Mouse (Mus musculus) spleen, postnatal 4 days (tissue): Measurements from ENCODE around the gene Olfr229.
"Not testable (repeated sequence)": the region's sequence is repeated elsewhere in the genome, so short reads cannot be mapped to it uniquely, and the experiment has no call there.

Experiments
- DNase-seq, 2 experiments: peaks; one replicate each; pipeline ENCODE4 v3.0.0; 2022; ENCODE audit warnings: low spot score in 2 of 2

Olfr229 gene

DNA sequence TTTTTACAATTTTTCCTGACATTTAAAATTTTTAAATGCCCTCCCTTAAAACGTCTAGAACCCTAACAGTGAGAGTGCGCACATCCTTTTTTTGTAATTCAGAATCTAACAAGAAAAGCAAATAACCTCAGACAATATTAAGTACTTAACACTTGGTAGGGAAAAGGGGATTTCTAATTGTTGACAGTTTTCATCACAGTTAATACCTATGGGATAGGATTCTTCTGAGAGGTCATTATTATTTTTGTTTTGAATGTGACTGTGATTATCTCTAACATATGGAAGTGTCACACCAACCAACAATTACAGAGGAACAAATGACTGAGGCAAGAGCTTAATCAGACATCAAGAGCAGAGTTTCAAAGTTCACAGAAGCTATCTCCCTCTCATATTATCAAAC is at the start of gene Olfr229:
Olfr229 (plus strand) TSS at position 301 of the 400 bp plus-strand sequence.
- no peak for DNase-seq

- DNase-seq, result no peak
Observed at GRCm38 (mm10) chr9:39866122-39866521, 41.0 kb upstream of the Olfr229 start, which contains the start of gene Olfr972. Gene Olfr972 (plus strand): TSS chr9:39866422.

GRCm38 (mm10) chr9:39871986-39872385 is 35.1 kb upstream of the Olfr229 start:
- not testable (repeated sequence) for DNase-seq

GRCm38 (mm10) chr9:39877541-39878396 is 29.4 kb upstream of the Olfr229 start:
- DNase-seq, result not testable (repeated sequence)

DNA sequence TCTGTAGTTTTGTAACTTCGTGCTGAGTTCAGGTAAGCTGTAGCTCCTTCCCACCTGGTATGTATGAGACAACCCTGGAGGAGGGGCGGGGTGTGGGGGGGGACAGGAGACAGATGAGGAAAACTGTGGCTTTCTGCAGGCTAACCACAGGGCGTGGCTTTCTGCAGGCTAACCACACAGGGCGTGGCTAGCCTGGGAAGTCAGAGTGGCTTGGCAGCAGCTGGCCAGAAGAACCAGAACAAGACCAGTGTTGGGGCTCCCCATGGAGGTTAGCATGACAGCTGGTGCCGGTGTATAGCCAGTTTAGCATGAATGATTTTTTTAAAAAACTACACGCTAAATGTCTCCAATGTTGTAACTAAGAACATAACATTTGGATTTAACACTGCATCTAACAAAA is 2.0 kb upstream of the Olfr229 start:
- no peak for DNase-seq

DNA sequence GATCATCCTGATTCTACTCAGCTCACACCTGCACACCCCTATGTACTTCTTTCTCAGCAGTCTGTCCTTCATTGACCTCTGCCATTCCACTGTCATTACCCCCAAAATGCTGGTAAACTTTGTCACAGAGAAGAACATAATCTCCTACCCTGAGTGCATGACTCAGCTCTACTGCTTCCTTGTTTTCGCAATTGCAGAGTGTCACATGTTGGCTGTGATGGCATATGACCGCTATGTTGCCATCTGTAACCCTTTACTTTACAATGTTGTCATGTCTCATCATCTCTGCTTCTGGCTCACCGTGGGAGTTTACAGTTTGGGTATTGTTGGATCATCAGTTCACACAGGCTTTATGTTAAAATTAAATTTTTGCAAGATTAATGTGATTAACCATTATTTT is 2.8 kb downstream of the Olfr229 start:
- no peak for DNase-seq

DNA sequence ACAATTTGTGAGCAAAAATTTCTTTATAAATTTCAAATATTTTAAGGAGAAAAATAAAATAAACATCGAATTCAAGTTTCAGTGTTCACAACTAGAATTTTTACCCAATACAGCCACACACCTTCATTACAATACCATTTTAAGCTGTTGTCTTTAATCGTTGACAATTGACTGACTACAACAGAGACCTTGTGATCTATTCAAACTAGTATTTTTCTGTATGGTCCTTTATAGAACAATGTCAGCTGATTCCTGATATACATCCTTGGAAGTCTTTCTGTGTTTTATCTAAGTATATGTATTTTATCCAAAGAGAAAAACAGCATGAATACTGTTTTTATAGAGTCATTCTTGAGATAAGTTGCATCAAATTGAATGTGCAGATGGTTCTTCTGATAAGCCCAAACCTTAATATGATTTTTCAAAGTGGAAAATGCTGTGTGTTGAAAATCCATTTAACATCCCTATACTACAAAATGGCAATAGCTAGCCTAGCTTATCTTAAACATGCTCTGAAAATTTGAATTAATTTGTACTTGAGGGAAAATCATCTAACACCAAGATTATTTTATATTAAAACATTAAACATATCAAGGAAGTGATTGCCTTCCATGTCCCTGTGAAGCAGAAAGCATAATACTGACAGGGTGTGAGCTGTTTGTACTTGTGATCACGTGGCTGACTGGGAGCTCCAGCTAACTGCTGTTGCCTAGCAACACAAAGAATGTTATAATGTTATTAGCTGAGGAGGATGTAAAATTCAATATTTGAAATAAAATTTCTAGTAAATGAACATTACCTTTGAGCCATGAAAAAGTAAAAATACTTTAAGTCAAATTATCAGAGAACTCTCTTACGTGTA is 21.1 kb downstream of the Olfr229 start:
- DNase-seq, result not testable (repeated sequence)

DNA sequence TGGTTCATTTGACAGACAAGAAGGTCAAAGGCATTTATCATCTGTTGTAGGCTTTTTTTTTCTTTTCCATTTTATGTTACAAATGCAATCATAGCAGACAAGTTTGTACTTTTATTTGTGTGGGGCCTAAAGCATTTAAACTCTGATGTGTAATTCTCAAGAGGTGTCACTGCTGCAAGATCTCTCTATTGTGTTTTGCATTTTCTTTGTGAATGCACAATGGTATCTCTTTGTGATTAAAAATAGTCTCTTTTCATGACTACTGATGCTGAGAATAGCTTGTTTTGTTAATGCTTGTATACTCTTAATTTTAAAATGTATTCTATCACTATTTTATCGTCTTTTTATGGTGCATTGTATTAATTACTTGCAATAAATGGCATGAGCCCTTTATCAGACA is 21.7 kb downstream of the Olfr229 start:
- DNase-seq, result not testable (repeated sequence)

DNA sequence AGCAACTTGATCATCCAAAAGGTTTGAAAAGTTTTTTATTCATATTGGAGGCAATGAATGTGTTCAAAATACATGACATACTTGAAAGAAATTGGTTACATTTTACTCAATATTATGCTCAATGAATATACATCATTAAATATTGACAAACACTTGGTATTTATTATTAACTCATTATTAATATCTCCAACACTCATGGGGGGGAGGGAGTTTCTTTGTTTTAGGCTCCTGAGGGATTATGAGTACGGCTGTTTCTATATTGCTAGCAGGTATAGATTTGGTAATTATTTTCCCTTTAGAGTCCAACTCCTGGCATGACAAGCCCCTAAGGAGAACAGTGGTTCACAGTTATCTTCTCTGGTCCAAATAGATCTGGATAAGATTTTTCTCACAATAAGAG is 30.1 kb downstream of the Olfr229 start, which contains the start of gene Olfr974:
Olfr974 (plus strand) TSS at position 301 of the 400 bp plus-strand sequence.
- DNase-seq, result no peak

- no peak for DNase-seq
Observed at GRCm38 (mm10) chr9:39951946-39952345, 44.8 kb downstream of the Olfr229 start, which contains the start of gene Olfr975. Gene Olfr975 (minus strand): TSS chr9:39952046.

- DNase-seq, result not testable (repeated sequence)
Observed at GRCm38 (mm10) chr9:39961033-39961432, 53.9 kb downstream of the Olfr229 start, which contains the start of gene Olfr976. Gene Olfr976 (minus strand): TSS chr9:39961133.
